Mouse (Mus musculus) c-Kit-positive CD71-negative TER-119-negative erythroid progenitor cells, embryonic 14.5 days (primary cell): ENCODE data around the gene Pigm.

Experiments used
- DNase-seq: peaks from one replicate; pipeline ENCODE4 v3.0.0-alpha.2; 2013; ENCODE audit warnings: low read depth

Gene Pigm

GRCm38 (mm10) chr1:172376198-172376667 is at the start of gene Pigm:
Gene Pigm (plus strand): TSS chr1:172376546.
- DNase-seq, result peak; percentile 96

GRCm38 (mm10) chr1:172326684-172327083 is 49.7 kb upstream of the Pigm start:
- no peak for DNase-seq

GRCm38 (mm10) chr1:172327206-172328001 is 48.9 kb upstream of the Pigm start:
- DNase-seq, result no peak

- DNase-seq, result no peak
These were observed 48.3 kb upstream of the Pigm start for GRCm38 (mm10) chr1:172328041-172328440.

- no peak for DNase-seq
These were observed 47.9 kb upstream of the Pigm start for GRCm38 (mm10) chr1:172328461-172328860.

- no peak for DNase-seq
These were observed 47.2 kb upstream of the Pigm start, which contains the start of gene Kcnj9 for GRCm38 (mm10) chr1:172329131-172329530. Gene Kcnj9 (minus strand): TSS chr1:172329318.

GRCm38 (mm10) chr1:172329616-172330015 is 46.7 kb upstream of the Pigm start:
- no peak for DNase-seq

- DNase-seq, result no peak
These were observed 44.9 kb upstream of the Pigm start for GRCm38 (mm10) chr1:172331422-172331947.

- DNase-seq, result no peak
These were observed 43.4 kb upstream of the Pigm start for GRCm38 (mm10) chr1:172332925-172333324.

- DNase-seq, result no peak
These were observed 42.8 kb upstream of the Pigm start for GRCm38 (mm10) chr1:172333512-172333911.

GRCm38 (mm10) chr1:172335804-172336203 is 40.5 kb upstream of the Pigm start:
- no peak for DNase-seq

GRCm38 (mm10) chr1:172337411-172338185 is 38.7 kb upstream of the Pigm start:
- DNase-seq, result no peak

GRCm38 (mm10) chr1:172340729-172341321 is 35.5 kb upstream of the Pigm start, which contains the start of gene Kcnj10:
Gene Kcnj10 (plus strand): TSS chr1:172341210.
- peak; percentile 46 for DNase-seq

GRCm38 (mm10) chr1:172341386-172341785 is 35.0 kb upstream of the Pigm start:
- no peak for DNase-seq

GRCm38 (mm10) chr1:172342729-172343128 is 33.6 kb upstream of the Pigm start:
- no peak for DNase-seq

- no peak for DNase-seq
These were observed 32.4 kb upstream of the Pigm start for GRCm38 (mm10) chr1:172343914-172344313.

- DNase-seq, result no peak
These were observed 31.5 kb upstream of the Pigm start for GRCm38 (mm10) chr1:172344820-172345219.

GRCm38 (mm10) chr1:172346707-172347106 is 29.6 kb upstream of the Pigm start:
- no peak for DNase-seq

- no peak for DNase-seq
These were observed 29.0 kb upstream of the Pigm start for GRCm38 (mm10) chr1:172347382-172347781.

GRCm38 (mm10) chr1:172349504-172349903 is 26.8 kb upstream of the Pigm start:
- DNase-seq, result no peak

- DNase-seq, result no peak
These were observed 26.2 kb upstream of the Pigm start for GRCm38 (mm10) chr1:172349916-172350812.
